Mouse (Mus musculus) neural tube, embryonic 10.5 days (tissue): ENCODE measurements at regions not wholly inside any gene's neighbourhood (a gene's known extent, or its start where the extent isn't known, plus 50 kb on each side); places are given as distances from the start of the nearest gene placed in this dataset.

ENCODE experiments used
- DNase-seq: peaks from one replicate; pipeline ENCODE4 v3.0.0-alpha.2; 2017; ENCODE audit warnings: low spot score; ENCODE audit errors: extremely low spot score

DNA sequence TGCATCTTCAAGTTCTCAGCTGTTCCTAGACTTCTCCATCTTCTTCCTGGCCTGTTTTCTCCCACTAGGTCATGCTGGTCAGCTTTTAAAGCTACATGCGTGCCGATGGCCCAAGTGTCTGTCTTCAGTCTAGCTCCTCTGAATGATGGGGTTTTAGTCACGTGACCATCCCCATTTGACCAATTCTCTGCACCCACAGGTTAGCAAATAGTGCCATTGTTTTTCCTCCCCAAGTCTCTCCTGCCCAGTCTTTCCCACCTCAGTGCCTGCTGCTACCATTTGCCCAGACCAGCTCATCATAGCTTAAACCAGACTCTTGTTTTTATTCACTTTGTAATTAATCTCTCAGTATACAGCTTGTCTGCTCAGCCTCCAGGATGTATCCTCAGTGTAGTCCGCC, 62.3 kb downstream of the Zfp706 start:
- no peak for DNase-seq

- peak; percentile 23 for DNase-seq
Observed at GRCm38 (mm10) chr15:36944556-36945171, 62.9 kb downstream of the Zfp706 start.

DNA sequence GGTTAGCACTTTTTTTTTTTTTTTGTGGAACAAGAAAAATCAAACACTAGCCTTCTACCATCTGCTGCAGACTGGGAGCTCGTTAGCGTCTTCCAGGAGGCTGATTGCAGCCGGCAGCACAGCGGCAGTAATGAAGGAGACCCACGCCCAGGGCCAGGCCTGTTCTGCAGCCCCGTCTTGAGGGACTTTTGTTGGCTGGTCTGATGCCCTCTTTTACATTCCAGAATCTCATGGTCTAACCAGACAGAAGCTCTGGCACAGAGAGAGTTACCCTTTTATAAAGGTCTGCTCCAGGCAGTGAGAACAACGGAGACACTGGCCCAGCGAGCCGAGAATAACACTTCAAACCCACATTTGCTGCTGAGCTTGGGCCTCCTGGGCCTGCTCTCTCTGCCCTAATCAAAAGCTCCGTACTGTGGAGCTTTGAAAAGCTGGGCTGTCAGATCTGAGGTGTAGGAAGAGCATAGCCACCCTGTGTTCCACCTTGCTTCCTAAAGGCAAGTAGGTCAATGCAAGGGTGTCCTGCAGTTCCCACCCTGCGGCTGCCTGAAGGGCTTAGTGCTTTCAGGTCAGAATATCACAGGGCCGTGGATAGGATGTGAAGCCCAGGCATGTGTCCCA, 64.0 kb downstream of the Zfp706 start:
- no peak for DNase-seq

- DNase-seq, result no peak
Observed at GRCm38 (mm10) chr15:36942261-36942660, 65.3 kb downstream of the Zfp706 start.

DNA sequence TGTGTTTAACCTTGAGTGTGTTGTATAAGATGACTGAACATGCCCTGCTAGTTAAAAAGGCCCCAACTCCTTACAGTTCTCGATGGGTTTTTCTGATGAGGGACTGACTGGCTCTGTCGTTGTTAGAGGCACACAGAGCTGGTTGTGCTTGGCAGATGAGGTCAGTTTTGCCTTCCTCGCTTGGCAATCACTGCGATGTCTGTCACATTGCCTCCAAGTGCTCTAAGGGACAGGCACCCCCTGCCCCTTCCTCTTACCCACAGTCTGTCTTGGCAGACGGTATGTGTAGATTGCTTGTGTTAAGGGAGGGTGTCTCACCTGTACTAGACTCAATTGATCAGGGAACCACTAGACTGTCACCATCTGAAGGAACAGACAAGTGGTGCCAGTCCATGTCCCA, 65.8 kb downstream of the Zfp706 start:
- no peak for DNase-seq

- no peak for DNase-seq
Observed at GRCm38 (mm10) chr15:36939608-36940007, 68.0 kb downstream of the Zfp706 start.

DNA sequence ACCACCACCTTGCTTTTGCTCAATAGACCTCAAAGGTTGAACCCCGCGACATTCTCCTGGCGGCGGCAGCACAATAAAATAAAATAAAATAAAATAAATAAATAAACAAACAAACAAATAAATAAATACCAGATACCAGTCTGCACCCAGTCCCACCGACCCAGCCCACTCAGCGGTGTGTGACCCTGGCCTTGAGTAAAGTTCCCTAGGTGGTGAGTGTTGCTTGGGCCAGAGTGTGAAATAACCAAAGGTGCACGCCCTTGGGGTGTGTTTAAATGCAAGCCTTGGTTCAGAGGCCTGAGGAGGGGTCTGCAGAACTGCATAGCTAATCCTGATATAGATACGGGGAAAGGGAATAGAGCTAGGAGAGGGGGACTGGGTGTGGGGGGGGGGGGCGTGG, 68.4 kb downstream of the Zfp706 start:
- no peak for DNase-seq

DNA sequence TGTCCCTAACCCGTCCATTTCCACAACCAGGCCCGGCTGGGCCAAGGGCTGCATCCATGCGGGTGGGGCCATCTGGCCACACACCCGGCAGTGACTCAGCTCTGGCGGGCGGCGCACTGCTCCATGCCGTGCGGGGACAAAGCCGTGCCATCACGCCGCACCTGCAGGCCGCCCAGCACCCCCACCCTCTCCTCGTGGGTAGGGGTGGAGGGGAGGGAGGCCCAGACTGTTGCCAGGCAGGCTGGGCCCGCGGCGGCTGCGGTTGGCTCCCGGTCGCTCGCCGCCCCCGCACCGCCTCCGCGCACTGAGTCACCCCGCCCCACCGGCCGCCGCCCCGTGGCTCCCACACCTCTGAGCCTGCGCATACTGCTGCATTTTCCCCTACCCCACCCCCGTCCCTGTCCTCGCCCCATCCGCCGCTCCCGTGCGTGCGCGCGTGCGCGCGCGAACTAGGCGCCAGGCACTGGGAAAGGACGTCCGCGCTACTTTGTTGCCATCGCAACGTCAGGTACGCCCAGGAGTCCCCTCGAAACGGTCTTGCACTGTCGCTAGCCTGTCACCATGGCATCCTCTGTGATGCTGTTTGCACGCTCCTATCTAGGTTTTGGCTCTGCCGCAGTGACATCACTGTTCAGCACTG, 68.9 kb downstream of the Zfp706 start:
- peak; percentile 88 for DNase-seq

- DNase-seq, result peak; percentile 32
Observed at GRCm38 (mm10) chr15:36937757-36938498, 69.6 kb downstream of the Zfp706 start.

GRCm38 (mm10) chr15:36937067-36937657, 70.4 kb downstream of the Zfp706 start:
- no peak for DNase-seq

DNA sequence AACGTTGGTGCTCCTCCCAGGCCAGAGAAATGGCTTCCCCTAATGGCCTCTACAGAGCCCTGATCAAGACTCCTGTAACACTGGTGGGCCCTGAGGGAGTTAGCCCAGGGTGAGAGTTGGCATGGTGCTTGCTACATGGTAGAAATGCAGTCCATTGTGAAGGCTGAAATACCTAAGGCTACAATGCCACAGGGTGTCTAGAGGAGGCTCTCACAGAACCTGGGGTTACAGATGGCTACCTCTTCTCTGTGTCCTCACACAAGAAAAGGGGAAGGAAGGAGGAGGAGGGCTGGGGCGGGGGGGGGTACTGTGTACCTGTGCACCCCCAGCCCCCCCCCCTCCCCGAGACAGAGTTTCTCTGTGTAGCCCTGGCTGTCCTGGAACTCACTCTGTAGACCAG, 72.8 kb downstream of the Zfp706 start:
- no peak for DNase-seq

GRCm38 (mm10) chr15:36933581-36933991, 74.0 kb downstream of the Zfp706 start:
- no peak for DNase-seq

DNA sequence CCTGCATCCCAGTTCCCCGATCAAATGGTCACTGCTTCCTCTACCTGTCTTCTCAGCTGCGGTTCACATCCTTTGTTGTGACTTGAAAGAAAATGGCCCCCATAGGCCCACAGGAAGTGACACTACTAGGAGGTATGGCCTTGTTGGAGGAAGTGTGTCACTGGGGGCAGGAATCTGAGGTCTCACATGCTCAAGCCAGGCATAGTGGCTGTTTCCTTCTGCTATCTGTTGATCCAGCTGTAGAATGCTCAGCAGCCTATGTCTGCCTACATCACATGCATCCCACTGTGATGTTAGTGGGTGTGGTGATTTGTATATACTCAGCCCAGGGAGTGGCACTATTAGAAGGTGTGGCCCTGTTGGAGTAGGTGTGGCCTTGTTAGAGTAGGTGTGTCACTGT, 76.1 kb downstream of the Zfp706 start:
- no peak for DNase-seq

- DNase-seq, result no peak
Observed at GRCm38 (mm10) chr15:36930433-36930832, 77.1 kb downstream of the Zfp706 start.

GRCm38 (mm10) chr15:36929786-36930185, 77.8 kb downstream of the Zfp706 start:
- no peak for DNase-seq

DNA sequence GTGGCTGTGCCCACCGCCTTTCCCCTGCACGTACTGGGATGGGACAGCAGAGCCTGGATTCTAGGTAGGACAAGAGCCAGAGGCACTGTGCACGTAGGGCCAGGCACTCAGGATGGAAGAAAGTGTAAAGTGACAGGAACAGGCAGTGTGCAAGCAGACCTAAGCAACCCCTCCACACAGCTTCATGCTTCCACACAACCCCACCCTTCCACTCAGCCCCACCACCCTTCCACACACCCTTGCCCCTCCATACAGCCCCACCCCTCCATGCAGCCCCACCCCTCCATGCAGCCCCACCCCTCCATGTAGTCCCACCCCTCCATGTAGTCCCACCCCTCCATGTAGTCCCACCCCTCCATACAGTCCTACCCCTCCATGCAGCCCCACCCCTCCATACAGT, 78.5 kb downstream of the Zfp706 start:
- no peak for DNase-seq

DNA sequence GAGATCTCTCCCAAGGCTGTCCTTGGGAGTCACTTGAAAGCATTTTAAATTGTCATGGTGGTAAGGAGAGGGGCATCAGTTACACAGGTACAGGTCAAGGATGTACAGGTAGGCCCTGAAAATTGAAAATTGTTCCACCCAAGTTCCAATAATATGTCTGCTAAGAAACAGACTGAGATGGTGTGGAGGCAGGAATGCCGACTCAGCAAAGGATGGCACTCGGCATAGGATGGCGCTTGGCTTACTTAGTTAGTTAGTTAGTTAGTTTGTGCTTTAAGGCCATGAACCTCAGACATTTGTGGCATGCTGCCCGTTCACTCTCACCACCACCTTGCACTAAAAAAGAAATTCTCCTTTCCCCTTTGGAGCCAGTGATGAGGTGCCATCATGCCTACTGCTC, 78.9 kb downstream of the Zfp706 start:
- DNase-seq, result no peak

GRCm38 (mm10) chr15:36927436-36927835, 80.1 kb downstream of the Zfp706 start:
- no peak for DNase-seq

DNA sequence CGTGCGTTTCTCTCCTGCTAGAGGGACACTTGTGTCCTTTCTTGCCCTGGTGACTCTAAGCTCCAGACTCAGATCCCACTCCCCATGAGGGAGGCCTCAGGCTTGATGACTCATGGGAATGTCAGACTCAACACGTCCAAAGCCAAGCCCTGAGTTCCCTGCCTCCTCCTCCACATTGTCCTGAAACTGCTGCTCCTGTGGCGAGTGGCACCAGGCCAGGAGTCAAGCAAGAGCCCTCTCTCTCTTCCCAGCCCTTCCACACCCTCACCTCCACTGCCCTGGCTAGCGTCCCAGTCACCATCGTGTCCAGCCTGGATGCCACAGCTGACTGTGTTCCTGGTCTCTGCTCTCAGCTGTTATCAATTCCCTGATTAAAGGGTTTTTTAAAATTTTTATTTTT, 83.4 kb downstream of the Zfp706 start:
- no peak for DNase-seq

DNA sequence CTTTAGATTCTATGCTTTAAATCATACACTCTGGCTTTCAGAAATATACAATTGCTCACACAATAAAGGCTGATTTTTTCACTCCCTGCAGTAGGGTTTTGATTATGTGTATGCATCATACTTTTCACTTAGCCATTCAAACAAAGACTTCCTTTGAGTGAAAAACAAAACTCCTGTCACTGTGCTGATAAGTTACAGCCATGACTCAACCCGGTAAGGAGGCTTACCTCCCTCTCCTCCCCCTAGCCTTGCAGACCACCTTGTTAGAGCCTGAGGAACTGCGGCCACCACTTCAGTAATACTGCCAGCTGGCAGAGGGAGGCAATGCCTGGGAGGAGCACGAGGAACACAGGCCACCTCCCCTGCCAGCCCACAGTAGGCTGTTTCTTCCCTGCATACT, 86.2 kb downstream of the Zfp706 start:
- no peak for DNase-seq

GRCm38 (mm10) chr15:36920886-36921285, 86.7 kb downstream of the Zfp706 start:
- DNase-seq, result no peak

DNA sequence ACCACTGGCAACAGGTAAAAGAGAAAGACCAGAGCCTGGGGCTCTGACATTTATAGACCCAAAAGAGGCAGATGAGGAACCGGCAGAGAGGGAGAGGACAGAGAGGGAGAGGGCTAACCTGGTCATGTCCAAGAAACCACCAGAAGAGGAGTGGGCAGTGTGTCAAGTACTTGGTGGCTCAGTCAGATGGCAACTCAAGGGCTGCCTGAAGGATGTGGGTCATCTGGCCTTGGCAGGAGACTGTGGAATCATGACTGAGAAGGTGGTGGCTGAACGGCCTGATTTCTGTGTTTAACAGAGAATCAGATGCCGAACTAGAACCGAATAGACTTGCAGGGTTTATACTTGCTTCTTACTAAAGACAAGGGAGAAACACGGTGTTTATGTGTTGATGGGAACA, 87.9 kb downstream of the Zfp706 start:
- DNase-seq, result no peak
